Mouse (Mus musculus) megakaryocyte progenitor cell, adult 5-6 weeks (primary cell): ENCODE data around the gene Xlr3a. TPM values are rescaled to one million over a fixed set of nuclear protein-coding genes. Genes with fewer than 3 reads are reported as not detected.
"Not testable (repeated sequence)": the region's sequence is repeated elsewhere in the genome, so short reads cannot be mapped to it uniquely, and the experiment has no call there.

Experiments used
- ATAC-seq: replicated peaks from 2 replicates; pipeline ENCODE4 v1.8.0; 2016; ENCODE audit warnings: mild to moderate bottlenecking, moderate TSS enrichment, inconsistent platforms; ENCODE audit not compliant: poor library complexity
- total RNA-seq, 2 experiments: library from RNA; stranded (forward) in 1 of 2; stranded (reverse) in 1 of 2; fragments of 157-497, 149-512 nt in 1 of 2; fragments of 200-1000 nt in 1 of 2; gene quantifications; 2 replicates each; pipeline versions ENCODE4 v1.2.3 to v1.2.4; 2015 to 2017

Xlr3a gene
- total RNA-seq (2015) (0.93 and 3.3 TPM in 2 replicates), total RNA-seq (2017) (0.50 and 1.6 TPM in 2 replicates)

- peak; percentile 34; the same call in 1 of the 2 replicates for ATAC-seq
These were observed at the start of gene Xlr3a for GRCm38 (mm10) chrX:73096941-73097508. TSS of gene Xlr3a (minus strand) at chrX:73097095.

GRCm38 (mm10) chrX:73143218-73143618 lies 46.3 kb upstream of the Xlr3a start:
- ATAC-seq: peak; percentile 71

- ATAC-seq: peak; percentile 78
These were observed 26.2 kb upstream of the Xlr3a start for GRCm38 (mm10) chrX:73122859-73123829.

- ATAC-seq: not testable (repeated sequence)
These were observed 19.9 kb upstream of the Xlr3a start, which contains the start of gene Gm14685 for GRCm38 (mm10) chrX:73116747-73117146. TSS of gene Gm14685 (plus strand) at chrX:73117047.

GRCm38 (mm10) chrX:73082267-73083055 lies 14.4 kb downstream of the Xlr3a start, which contains the start of gene Xlr4a:
TSS of gene Xlr4a (minus strand) at chrX:73082478.
- not testable (repeated sequence) for ATAC-seq

- ATAC-seq: not testable (repeated sequence)
These were observed 30.1 kb downstream of the Xlr3a start for GRCm38 (mm10) chrX:73066765-73067312.

- no peak for ATAC-seq
These were observed 32.5 kb downstream of the Xlr3a start, which contains the start of gene Pnma3 for GRCm38 (mm10) chrX:73064415-73064793. TSS of gene Pnma3 (plus strand) at chrX:73064787.

GRCm38 (mm10) chrX:73063512-73064414 lies 33.1 kb downstream of the Xlr3a start:
- ATAC-seq: no peak

- ATAC-seq: peak; percentile 54; the same call in 1 of the 2 replicates
These were observed 34.6 kb downstream of the Xlr3a start for GRCm38 (mm10) chrX:73062323-73062722.

GRCm38 (mm10) chrX:73061528-73061927 lies 35.4 kb downstream of the Xlr3a start:
- peak; percentile 37 for ATAC-seq

- peak; percentile 99 for ATAC-seq
These were observed 42.9 kb downstream of the Xlr3a start for GRCm38 (mm10) chrX:73053860-73054563.

GRCm38 (mm10) chrX:73039666-73040065 lies 57.2 kb downstream of the Xlr3a start:
- no peak for ATAC-seq

GRCm38 (mm10) chrX:73038831-73039230 lies 58.1 kb downstream of the Xlr3a start:
- ATAC-seq: no peak

- no peak for ATAC-seq
These were observed 59.9 kb downstream of the Xlr3a start, which contains the start of gene Pnma5 for GRCm38 (mm10) chrX:73037003-73037402. TSS of gene Pnma5 (minus strand) at chrX:73037103.

Other genes starting within 250 kb of the Xlr3a start
- gene Cetn2, start 178.7 kb downstream of the Xlr3a start, total RNA-seq (2015): 84.2 and 87.0 TPM in 2 replicates
- 105 and 113 TPM in 2 replicates for gene Cetn2, start 178.7 kb downstream of the Xlr3a start, total RNA-seq (2017)
- gene Nsdhl, start 178.5 kb downstream of the Xlr3a start, total RNA-seq (2015): 24.1 and 27.3 TPM in 2 replicates
- 13.3 and 19.0 TPM in 2 replicates for gene Nsdhl, start 178.5 kb downstream of the Xlr3a start, total RNA-seq (2017)
- gene Zfp185, start 109.8 kb downstream of the Xlr3a start, total RNA-seq (2015): not detected in 2 replicates
- not detected in 2 replicates for gene Zfp185, start 109.8 kb downstream of the Xlr3a start, total RNA-seq (2017)
- not detected in 2 replicates for gene Pnma5, start 60.0 kb downstream of the Xlr3a start, total RNA-seq (2015)
- not detected in 2 replicates for gene Pnma5, start 60.0 kb downstream of the Xlr3a start, total RNA-seq (2017)
- not detected in 2 replicates for gene Pnma3, start 32.3 kb downstream of the Xlr3a start, total RNA-seq (2015)
- not detected in 2 replicates for gene Pnma3, start 32.3 kb downstream of the Xlr3a start, total RNA-seq (2017)
- gene Xlr4a, start 14.6 kb downstream of the Xlr3a start, total RNA-seq (2015): 15.1 and 18.9 TPM in 2 replicates
- gene Xlr4a, start 14.6 kb downstream of the Xlr3a start, total RNA-seq (2017): 11.6 and 18.2 TPM in 2 replicates
- not detected in 2 replicates for gene Gm14685, start 20.0 kb upstream of the Xlr3a start, total RNA-seq (2015)
- not detected in 2 replicates for gene Gm14685, start 20.0 kb upstream of the Xlr3a start, total RNA-seq (2017)
- gene Xlr5b, start 51.7 kb upstream of the Xlr3a start, total RNA-seq (2015): not detected in 2 replicates
- not detected in 2 replicates for gene Xlr5b, start 51.7 kb upstream of the Xlr3a start, total RNA-seq (2017)
- gene DXBay18, start 52.4 kb upstream of the Xlr3a start, total RNA-seq (2015): not detected in 2 replicates
- gene DXBay18, start 52.4 kb upstream of the Xlr3a start, total RNA-seq (2017): not detected in 2 replicates
- not detected in 2 replicates for gene Spin2d, start 79.9 kb upstream of the Xlr3a start, total RNA-seq (2015)
- gene Spin2d, start 79.9 kb upstream of the Xlr3a start, total RNA-seq (2017): not detected in 2 replicates
- gene Xlr3b, start 95.1 kb upstream of the Xlr3a start, total RNA-seq (2015): 7.7 and 8.5 TPM in 2 replicates
- gene Xlr3b, start 95.1 kb upstream of the Xlr3a start, total RNA-seq (2017): 6.2 and 8.8 TPM in 2 replicates
- gene Xlr4b, start 117.2 kb upstream of the Xlr3a start, total RNA-seq (2015): 16.7 and 22.3 TPM in 2 replicates
- gene Xlr4b, start 117.2 kb upstream of the Xlr3a start, total RNA-seq (2017): 15.1 and 18.7 TPM in 2 replicates
- gene F8a, start 131.2 kb upstream of the Xlr3a start, total RNA-seq (2015): 4.1 and 5.6 TPM in 2 replicates
- gene F8a, start 131.2 kb upstream of the Xlr3a start, total RNA-seq (2017): 2.6 and 2.8 TPM in 2 replicates
- gene Xlr4c, start 146.0 kb upstream of the Xlr3a start, total RNA-seq (2015): 4.2 and 16.7 TPM in 2 replicates
- gene Xlr4c, start 146.0 kb upstream of the Xlr3a start, total RNA-seq (2017): 10.1 and 11.2 TPM in 2 replicates
- gene Xlr3c, start 168.3 kb upstream of the Xlr3a start, total RNA-seq (2015): not detected in 2 replicates
- gene Xlr3c, start 168.3 kb upstream of the Xlr3a start, total RNA-seq (2017): not detected in 2 replicates
- not detected in 2 replicates for gene Xlr5a, start 195.9 kb upstream of the Xlr3a start, total RNA-seq (2015)
- gene Xlr5a, start 195.9 kb upstream of the Xlr3a start, total RNA-seq (2017): not detected in 2 replicates
- gene Xlr5c, start 195.9 kb upstream of the Xlr3a start, total RNA-seq (2015): not detected in 2 replicates
- gene Xlr5c, start 195.9 kb upstream of the Xlr3a start, total RNA-seq (2017): not detected in 2 replicates
- gene Gm45015, start 239.7 kb upstream of the Xlr3a start, total RNA-seq (2015): not detected in 2 replicates
- not detected in 2 replicates for gene Gm45015, start 239.7 kb upstream of the Xlr3a start, total RNA-seq (2017)
- gene Zfp275, start 245.5 kb upstream of the Xlr3a start, total RNA-seq (2015): 9.1 and 10.4 TPM in 2 replicates
- gene Zfp275, start 245.5 kb upstream of the Xlr3a start, total RNA-seq (2017): 6.0 and 8.8 TPM in 2 replicates